Mouse (Mus musculus) gonadal fat pad, adult 2 months (tissue): Measurements from ENCODE around the gene Plppr3. TPM values are rescaled to one million over a fixed set of nuclear protein-coding genes. Genes with fewer than 3 reads are reported as not detected.

Experiments used
- DNase-seq: peaks from one replicate; pipeline ENCODE4 v3.0.0-alpha.2; 2012; ENCODE audit warnings: low read depth
- polyA plus RNA-seq: library from polyadenylated mRNA; depleted of rRNA; stranded (reverse); fragments of >200 nt; gene quantifications from 2 replicates; pipeline ENCODE4 v1.2.3, GENCODE M21; 2012

Plppr3 gene
- polyA plus RNA-seq, 1 experiment: 11.5 TPM

GRCm38 (mm10) chr10:79853392-79853791 lies 21.0 kb downstream of the Plppr3 start:
- peak; percentile 62 for DNase-seq

DNA sequence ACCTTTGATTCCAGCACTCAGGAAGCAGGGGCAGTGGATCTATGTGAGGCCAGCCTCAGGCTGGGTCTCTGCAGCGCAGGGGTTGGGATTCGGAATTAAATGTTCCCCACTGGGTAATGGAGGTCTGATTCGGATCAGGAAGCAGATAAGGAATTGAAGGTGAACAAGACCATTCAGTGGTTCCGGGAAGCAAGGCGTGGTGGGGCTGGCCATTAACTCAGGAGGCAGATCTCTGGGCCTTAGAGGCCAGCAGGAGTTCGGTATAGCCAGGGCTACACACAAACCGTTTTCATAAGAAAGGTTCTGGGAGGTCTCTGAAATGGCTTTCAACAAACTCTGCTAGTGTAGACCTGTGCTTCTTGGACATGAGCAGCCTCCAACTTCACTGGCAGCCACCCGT lies 21.6 kb downstream of the Plppr3 start:
- DNase-seq: no peak

DNA sequence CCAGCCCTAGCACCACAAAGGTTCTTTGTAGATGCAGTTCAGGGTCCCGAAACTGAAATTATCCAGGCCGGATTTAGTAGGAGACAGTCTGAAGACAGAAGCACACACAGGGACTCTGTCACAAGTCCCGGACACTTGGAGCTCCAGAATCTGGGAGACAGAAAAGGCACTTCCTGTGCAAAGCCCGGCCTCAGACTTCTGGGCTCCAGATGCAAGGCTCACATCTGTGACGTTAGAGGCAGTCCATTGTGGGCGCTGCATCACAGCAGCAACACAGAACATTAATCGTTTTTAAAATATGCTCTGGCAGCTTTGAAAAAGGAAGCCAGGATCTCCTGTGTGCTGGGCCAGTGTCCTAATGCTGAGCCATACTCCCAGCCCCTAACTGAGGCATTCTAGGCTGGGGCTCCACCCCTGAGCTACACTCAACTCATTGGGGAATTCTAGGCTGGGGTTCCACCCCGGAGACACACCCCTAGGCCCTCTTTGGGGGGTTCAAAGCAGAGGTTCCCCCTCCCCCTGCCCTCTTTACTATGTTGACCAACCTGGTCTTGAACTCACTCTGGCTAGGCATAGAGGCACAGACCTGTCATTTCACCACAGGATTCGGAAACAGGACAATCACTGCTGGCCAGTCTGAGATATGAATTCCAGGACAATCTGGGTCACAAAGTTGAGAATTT lies 22.2 kb downstream of the Plppr3 start:
- no peak for DNase-seq

GRCm38 (mm10) chr10:79851653-79852052 lies 22.8 kb downstream of the Plppr3 start:
- no peak for DNase-seq

- no peak for DNase-seq
Measured at GRCm38 (mm10) chr10:79849941-79850628, 24.3 kb downstream of the Plppr3 start.

DNA sequence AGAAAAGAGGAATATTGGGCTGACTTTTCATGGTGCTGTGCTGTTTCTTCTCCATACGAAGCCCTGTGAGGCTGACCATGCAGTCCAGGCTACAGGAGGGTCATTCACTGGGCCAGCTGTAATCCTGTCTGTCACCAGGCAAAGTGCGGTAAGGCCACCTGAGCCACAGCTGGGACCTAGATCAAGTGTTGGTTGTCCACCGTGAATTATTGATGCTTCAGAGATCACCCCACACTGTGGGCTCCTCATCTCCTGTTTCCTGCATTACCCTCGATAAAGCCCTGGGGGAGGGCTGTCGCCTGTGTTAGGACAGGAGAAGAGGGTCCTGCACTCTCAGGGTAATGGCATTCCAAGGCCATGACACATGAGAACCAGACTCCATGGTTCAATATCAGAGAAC lies 27.9 kb downstream of the Plppr3 start:
- DNase-seq: no peak

DNA sequence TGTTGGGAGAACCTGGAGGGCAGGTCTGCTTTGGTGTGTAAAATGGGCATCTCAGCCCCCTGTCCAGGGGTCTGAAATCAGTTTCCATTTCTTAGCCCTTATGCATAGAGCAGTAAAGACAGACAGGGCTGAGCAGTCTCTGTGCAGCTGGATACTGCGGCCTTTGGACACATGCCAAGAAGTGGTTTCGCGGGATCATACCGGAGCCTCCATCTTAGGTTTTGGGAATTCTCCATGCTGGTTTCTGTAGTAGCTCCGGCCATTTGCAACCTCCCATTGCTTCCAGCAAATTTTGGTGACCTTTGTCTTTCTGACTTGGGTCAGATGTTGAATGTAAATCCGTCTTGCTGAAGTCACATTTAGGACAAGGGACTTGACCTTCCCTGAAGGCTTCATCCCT lies 31.0 kb downstream of the Plppr3 start:
- DNase-seq: no peak

- no peak for DNase-seq
Measured at GRCm38 (mm10) chr10:79842322-79842721, 32.1 kb downstream of the Plppr3 start.

DNA sequence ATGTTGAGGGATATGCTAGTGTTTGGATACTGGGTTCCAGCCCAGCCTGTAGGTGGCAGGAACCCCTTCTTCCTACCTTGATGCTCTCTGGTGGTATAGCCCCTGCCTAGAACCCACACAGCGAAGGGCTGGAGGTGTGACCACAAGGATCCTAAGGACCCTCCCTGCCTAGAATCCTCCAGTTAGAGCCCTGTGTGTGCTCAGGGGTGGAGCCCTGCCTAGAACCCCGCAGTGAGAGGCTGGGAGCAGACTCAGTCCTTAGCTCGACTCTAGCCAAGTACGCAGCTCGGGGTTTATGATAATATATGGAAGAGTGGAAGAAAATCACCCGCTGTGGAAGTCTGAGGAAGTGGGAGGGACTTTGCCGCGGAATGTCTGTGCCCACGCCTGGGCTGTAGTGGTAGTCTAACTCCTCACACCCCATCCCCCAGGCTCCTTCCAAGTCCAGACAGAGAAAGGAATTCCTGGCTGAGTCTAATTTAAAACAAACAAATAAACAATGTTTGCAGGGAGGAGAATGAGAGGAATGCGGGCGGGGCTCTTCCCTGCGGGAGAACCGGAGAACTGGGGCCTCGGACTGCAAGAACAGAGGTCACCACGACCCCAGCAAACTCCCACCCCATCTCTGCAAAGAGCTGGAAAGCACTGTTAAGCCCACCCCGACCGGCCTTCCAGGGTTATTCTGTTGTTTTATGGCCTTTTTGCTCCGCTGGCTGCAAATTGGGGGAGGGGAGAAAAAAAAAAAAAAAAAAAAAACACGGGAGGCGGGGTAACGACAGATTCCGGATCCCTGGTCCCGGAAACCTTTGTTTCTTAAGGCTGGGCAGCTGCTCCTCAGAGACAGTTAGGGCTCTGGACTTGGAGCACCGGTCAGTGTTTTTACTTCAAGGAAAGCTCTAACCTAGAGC lies 33.5 kb downstream of the Plppr3 start:
- peak; percentile 55 for DNase-seq

GRCm38 (mm10) chr10:79840091-79840490 lies 34.3 kb downstream of the Plppr3 start:
- DNase-seq: no peak

GRCm38 (mm10) chr10:79838151-79838550 lies 36.3 kb downstream of the Plppr3 start:
- no peak for DNase-seq

DNA sequence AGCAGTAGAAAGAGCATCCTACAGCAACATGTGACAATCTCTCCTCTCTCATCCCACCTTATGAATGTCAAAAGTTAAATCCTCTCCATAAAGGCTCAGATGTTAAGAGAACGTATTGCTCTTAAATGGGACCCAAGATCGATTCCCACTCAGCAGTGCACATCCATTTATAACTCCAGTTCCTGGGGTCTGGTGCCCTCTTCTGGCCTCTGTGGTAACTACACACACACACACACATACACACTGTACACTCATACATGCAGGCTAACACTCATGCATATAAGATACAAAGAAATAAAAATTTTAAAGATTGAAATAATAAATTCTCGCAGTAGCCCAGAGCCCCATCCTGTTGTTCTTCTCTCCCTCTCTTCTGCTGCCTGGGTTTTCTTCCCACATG lies 37.5 kb downstream of the Plppr3 start:
- DNase-seq: no peak

- no peak for DNase-seq
Measured at GRCm38 (mm10) chr10:79834769-79835398, 39.5 kb downstream of the Plppr3 start.

- no peak for DNase-seq
Measured at GRCm38 (mm10) chr10:79832786-79833181, 41.6 kb downstream of the Plppr3 start.

DNA sequence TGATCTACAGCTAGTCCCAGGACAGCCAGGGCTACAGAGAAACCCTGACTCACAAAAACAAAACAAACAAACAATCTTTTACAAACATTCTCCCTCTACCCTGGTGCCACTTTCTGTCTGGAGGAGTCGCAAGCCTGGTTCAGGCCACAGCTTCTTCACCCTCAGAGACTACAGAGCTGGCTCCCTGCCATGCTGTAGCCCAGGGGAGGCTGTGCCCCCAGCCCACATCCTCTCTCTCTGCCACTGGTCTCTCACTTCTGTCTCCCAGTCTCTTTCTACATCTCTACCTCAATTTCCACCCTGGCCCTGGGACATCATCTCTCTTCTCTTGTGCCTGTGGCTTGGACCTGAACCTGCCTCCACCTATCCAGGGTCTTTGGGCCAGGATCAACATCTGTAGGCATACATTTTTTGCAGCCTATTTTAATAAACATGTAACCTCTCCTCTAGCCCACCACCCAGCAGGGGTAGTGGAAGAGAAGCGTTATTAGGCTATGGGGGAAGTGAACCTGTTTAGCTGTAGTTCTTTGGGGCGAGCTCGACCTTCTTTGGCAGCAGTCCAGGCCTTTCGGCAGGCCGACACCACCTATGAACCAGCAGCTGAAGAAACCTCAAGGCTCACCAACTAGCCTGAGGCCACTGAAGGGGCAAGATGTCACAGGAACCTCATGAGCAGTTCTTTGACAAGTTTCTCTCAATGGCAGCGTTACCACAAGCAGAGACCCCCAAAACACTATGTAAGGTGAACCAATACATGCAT lies 42.2 kb downstream of the Plppr3 start:
- DNase-seq: no peak

DNA sequence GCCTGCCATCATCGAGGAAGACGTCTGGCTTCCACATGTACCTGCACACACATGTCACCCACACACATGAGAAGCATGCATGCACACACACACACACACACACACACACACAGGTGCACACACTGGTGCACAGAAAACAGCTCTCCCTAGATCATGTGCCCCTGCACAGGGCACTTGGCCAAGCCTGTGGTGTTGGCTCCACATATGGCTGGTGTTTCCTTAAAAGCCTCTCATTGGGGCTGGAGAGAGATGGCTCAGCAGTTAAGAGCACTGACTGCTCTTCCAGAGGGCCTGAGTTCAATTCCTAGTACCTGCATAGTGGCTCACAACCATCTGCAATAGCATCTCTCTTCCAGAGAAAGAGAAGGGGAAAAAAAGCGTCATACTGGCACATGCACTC lies 42.9 kb downstream of the Plppr3 start:
- DNase-seq: no peak

- DNase-seq: no peak
Measured at GRCm38 (mm10) chr10:79824413-79824812, 50.0 kb downstream of the Plppr3 start.

- DNase-seq: no peak
Measured at GRCm38 (mm10) chr10:79823011-79823410, 51.4 kb downstream of the Plppr3 start.

DNA sequence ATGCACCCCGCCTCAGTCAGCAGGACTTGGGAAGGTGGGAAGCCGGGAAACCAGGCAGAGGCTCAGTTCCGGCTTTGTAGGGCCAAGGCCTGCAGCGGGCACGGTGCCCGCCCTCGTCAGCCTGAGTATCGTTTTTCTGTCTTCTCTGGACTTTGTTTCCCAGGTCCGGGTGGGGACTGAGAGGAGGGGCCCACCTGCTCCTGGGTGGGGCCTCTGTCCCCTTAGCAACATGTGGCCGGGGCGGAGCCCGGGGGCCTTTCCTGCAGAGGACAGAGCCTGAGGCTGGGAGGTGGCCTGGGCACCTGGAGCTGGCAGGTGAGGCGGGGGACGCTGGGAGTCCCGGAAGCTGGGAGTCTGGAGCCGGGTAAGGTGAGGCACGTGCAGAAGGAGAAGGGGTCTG lies 52.1 kb downstream of the Plppr3 start:
- no peak for DNase-seq

DNA sequence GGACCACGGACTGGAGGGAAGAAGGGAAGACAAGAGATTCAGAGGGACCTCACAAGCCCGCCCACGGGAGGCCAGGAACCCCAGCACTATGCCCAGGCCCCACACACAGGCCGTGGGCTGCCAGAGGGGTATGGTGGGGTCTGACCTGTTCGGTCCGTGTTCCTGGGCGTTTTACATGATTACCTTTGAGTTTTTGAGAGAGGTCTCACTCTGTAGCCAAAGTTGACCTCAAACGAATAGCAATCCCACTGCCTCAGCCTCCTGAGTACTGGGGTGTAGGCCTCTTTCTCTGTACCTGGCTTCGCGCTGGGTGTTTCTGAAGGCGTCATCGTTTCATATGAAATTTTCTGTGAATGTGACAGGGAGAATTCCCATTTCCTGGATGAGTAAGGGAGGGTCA lies 52.7 kb downstream of the Plppr3 start:
- DNase-seq: no peak

GRCm38 (mm10) chr10:79820782-79821181 lies 53.7 kb downstream of the Plppr3 start, which contains the start of gene Misp:
TSS of gene Misp (plus strand) at chr10:79820989.
- DNase-seq: no peak
